Mouse (Mus musculus): ENCODE data around the gene Kdm1b. TPM values are rescaled to one million over a fixed set of nuclear protein-coding genes. Genes with fewer than 3 reads are reported as not detected.

Gene Kdm1b
- total RNA-seq, 2 experiments from 2014 or later, result 7.5 to 9.8 TPM

DNA sequence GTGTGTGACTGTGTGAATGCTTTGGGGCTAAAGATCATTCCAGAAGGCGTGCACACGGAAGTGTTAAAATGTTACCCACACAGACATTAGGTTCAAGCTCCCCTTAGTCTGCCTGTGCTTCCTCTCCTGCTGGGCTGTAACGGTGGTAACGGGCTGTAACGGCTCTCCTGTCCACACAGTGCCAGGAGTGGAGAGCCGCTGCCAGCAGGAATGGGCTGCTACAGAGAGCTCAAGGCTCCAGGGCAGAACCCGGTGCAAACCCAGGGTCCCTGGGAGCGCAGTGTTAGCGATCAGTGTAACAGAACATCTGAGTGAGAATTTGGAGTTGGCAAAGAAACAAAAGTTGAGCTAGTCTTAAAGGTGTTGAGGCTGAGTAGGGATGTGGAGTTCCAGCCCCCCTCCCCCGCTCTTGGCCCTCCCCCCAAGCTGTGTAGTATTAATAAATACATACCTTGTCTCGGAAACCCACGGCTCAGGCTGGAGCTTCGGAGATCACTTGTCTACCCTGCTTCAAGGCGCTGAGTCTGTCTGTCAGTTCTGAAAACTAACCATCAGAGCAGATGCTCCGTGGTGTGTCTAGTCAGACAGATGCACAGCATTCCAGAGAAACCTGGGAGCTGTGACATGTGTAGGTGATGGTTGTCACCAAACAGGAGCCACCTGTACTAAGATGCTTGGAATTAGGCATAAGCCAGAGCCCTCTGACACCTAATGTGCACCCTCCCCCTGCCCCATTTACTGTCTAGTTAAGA is 27.2 kb downstream of the Kdm1b start:
- no peak for DNase-seq (ENCODE audit: low spot score in 2 of 2)
- H3K27ac ChIP-seq, result no peak overlapping the region
- TF ChIP-seq CTCF (conservative IDR thresholded peaks at IDR 0.05), result no peak

DNA sequence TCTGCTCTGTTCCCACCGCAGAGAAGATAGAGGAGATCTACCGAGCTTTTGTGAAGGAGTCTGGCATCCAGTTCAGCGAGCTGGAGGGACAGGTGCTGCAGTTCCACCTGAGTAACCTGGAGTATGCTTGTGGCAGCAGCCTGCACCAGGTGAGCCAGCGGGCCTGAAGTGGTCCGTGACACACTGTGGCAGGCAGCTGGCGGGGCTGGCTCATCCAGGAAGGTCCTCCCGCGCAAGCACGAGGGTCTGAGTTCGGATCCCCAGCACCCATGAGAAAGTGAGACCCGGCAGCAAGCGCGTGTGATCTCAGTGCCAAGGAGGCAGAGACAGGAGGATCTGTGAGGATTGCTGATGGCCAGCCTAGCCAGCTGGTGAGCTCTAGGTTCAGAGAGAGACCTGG is 28.6 kb downstream of the Kdm1b start:
- Histone ChIP-seq H3K27ac (no peak overlapping the region), H3K4me3 (no peak overlapping the region)
- DNase-seq (ENCODE audit: low spot score in 2 of 2), result no peak
- TF ChIP-seq CTCF (conservative IDR thresholded peaks at IDR 0.05), result no peak

More for the DNA sequence above, 27.2 kb downstream of the Kdm1b start:
- no peak overlapping the region for H3K4me3 ChIP-seq

DNA sequence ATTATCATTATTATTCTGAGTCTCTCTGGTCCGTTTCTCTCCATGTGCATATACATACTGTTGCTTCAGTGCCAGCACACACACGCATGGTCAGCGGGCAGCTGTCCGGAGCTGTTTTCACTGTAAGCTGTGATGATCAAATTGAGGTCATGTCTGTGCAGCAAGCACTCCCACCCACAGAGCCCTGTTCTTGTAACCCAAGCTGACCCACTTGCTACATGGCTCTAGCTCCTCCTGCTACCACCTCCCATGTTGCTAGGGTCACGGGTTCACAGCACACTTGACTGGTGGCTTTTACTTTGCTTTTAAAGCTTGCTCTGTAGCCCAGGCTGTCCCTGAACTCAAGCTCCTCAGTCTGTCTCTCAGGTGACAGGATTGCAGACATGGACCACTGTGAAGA is 29.2 kb downstream of the Kdm1b start:
- TF ChIP-seq CTCF (conservative IDR thresholded peaks at IDR 0.05), result no peak
- DNase-seq (ENCODE audit: low spot score in 2 of 2), result no peak
- Histone ChIP-seq H3K27ac (no peak overlapping the region), H3K4me3 (no peak overlapping the region)

- Histone ChIP-seq H3K27ac (no peak overlapping the region), H3K4me3 (no peak overlapping the region)
- no peak for DNase-seq (ENCODE audit: low spot score in 2 of 2)
- TF ChIP-seq CTCF (conservative IDR thresholded peaks at IDR 0.05), result no peak
Observed at GRCm38 (mm10) chr13:47076156-47076555, 32.9 kb downstream of the Kdm1b start.

- Histone ChIP-seq H3K4me3 (no peak overlapping the region), H3K27ac (no peak overlapping the region)
- no peak for DNase-seq (ENCODE audit: low spot score in 2 of 2)
- TF ChIP-seq CTCF (conservative IDR thresholded peaks at IDR 0.05), result no peak
Observed at GRCm38 (mm10) chr13:47077367-47077766, 34.1 kb downstream of the Kdm1b start.

- no peak for DNase-seq (ENCODE audit: low spot score in 2 of 2)
- no peak overlapping the region for H3K27ac ChIP-seq
- TF ChIP-seq CTCF (conservative IDR thresholded peaks at IDR 0.05), result peak; percentile 59
- H3K4me3 ChIP-seq, result no peak overlapping the region
Observed at GRCm38 (mm10) chr13:47078799-47079198, 35.5 kb downstream of the Kdm1b start.

GRCm38 (mm10) chr13:47080905-47081505 is 37.7 kb downstream of the Kdm1b start:
- Histone ChIP-seq H3K4me3 (no peak overlapping the region), H3K27ac (no peak overlapping the region)
- TF ChIP-seq CTCF (conservative IDR thresholded peaks at IDR 0.05), result peak; percentile 71
- no peak for DNase-seq (ENCODE audit: low spot score in 2 of 2)

- DNase-seq (ENCODE audit: low spot score in 2 of 2), result no peak
- TF ChIP-seq CTCF (conservative IDR thresholded peaks at IDR 0.05), result no peak
- no peak overlapping the region for H3K4me3 ChIP-seq
- no peak overlapping the region for H3K27ac ChIP-seq
Observed at GRCm38 (mm10) chr13:47088433-47088832, 45.1 kb downstream of the Kdm1b start.

DNA sequence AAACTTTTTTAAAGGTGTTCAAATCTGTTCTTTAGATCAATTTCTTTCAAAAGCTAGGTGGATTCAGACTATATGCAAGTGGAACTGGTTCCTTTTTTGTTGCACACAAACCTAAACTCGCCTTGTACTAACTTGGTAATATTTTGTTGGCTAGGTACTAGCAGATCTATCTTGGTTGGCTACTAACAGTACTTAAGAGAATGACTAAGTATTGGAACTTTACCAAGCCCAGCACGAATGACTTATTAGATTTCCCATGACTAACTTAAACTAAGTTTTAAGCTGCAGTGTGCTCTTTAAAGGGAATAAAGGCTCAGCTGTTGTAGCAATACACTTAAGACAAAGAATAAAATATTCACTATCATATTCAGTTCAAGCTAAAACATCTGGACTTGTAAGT is 46.0 kb downstream of the Kdm1b start:
- no peak overlapping the region for H3K4me3 ChIP-seq
- no peak for TF ChIP-seq CTCF (conservative IDR thresholded peaks at IDR 0.05)
- no peak for DNase-seq (ENCODE audit: low spot score in 2 of 2)
- no peak overlapping the region for H3K27ac ChIP-seq

DNA sequence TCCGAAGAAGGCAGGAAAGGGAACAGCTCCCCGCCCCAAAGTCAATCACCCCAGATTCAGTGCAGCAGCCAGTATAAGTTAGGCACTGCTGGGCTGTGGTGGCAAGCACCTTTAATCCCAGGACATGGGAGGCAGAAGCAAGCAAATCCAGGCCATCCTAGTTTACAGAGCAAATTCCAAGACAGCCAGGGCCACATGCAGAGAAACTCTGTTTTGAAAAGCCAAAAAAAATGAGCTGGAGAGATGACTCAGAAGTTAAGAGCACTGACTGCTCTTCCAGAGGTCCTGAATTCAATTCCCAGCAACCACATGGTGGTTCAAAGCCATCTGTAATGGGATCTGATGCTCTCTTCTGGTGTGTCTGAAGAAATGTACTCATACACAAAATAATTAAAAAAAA is 50.5 kb downstream of the Kdm1b start:
- Histone ChIP-seq H3K4me3 (no peak overlapping the region), H3K27ac (no peak overlapping the region)
- DNase-seq (ENCODE audit: low spot score in 2 of 2), result no peak
- TF ChIP-seq CTCF (conservative IDR thresholded peaks at IDR 0.05), result no peak

DNA sequence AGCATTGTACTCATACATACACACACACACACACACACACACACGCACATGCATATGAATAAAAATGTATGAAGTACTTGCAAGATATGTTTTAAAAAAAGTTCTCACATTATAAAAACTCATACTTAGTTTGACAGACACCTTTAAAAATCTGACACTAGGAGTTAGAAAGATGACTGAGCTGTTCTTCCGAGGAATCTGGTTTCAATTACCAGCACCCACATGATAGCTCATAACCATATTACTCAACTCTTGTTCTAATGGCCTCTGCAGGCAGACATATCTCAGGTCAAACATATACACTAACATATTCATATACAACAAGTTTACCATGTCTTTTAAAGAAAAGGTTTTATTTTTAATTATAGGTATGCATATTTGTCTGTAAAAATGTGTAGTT is 53.3 kb downstream of the Kdm1b start:
- no peak overlapping the region for H3K4me3 ChIP-seq
- H3K27ac ChIP-seq, result no peak overlapping the region
- DNase-seq (ENCODE audit: low spot score in 2 of 2), result no peak
- TF ChIP-seq CTCF (conservative IDR thresholded peaks at IDR 0.05), result no peak

- TF ChIP-seq CTCF (conservative IDR thresholded peaks at IDR 0.05), result no peak
- DNase-seq (ENCODE audit: low spot score in 2 of 2), result no peak
- no peak overlapping the region for H3K27ac ChIP-seq
- H3K4me3 ChIP-seq, result no peak overlapping the region
Observed at GRCm38 (mm10) chr13:47099265-47099664, 56.0 kb downstream of the Kdm1b start.

DNA sequence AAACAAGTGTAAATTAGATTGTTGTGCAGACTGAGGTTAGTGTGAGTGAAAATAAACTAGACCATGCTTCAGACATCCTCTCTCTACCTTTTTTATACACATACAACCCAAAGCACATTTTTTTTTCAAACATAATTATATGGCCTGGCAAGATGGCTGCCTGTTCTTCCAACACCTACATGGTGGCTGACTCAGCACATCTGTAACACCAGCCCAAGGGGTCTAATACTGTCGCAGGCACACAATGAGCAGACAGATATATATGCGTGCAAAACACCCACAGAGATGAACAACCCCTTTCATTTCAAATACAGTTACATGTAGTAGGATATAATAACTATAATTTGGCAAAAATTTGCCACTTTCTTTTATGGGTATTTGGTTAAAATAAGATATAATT is 57.3 kb downstream of the Kdm1b start:
- no peak for TF ChIP-seq CTCF (conservative IDR thresholded peaks at IDR 0.05)
- DNase-seq (ENCODE audit: low spot score in 2 of 2), result no peak
- H3K27ac ChIP-seq, result no peak overlapping the region
- no peak overlapping the region for H3K4me3 ChIP-seq

GRCm38 (mm10) chr13:47104146-47104545 is 60.8 kb downstream of the Kdm1b start:
- TF ChIP-seq CTCF (conservative IDR thresholded peaks at IDR 0.05), result no peak
- no peak for DNase-seq (ENCODE audit: low spot score in 2 of 2)
- H3K4me3 ChIP-seq, result peak overlapping the region; percentile 79
- no peak overlapping the region for H3K27ac ChIP-seq
